In the genomic region with DNA sequence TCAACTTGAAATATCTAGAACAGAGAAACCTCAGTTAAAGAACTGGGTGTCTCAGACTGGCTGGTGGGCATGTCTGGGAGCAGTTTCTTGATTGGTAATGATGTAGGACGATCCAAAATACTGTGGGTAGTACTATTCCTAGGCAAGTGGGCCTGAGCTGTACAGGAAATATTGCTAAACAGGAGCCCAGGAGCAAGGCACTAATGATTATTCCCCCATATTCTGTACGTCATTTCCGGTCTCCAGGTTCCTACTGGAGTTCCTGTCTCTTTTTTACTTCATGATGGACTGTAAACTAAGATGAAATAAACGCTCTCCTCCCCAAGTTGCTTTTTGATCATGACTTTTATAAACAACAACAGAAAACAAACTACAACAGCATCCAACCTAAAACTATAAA, we compare ENCODE assay signal across 10 mouse cellular contexts. TPM values are rescaled to one million over a fixed set of nuclear protein-coding genes. Genes with fewer than 3 reads are reported as not detected.
DNase-seq lines count a peak whose midpoint lies in the region; ATAC-seq and TF ChIP-seq lines count a peak whose summit lies in the region.
"Had no signal": no experiment of that assay in that cellular context is flagged by ENCODE, and none has a peak within 500 bp of the region (broad histone marks: within the 10 kb centered on the region; RNA-seq: fewer than 3 reads in every experiment).

No protein-coding gene starts in this region.

- H3K4me3 ChIP-seq in kidney, adult 2 months (ENCODE audit: insufficient read depth, low read depth, low read length), result peak overlapping the region; percentile 47; the same call in 1 of the 2 replicates
- H3K4me3 ChIP-seq in embryonic facial prominence, embryonic 13.5 days, result no peak overlapping the region
- no peak overlapping the region; the same call in 1 of the 2 replicates for H3K4me3 ChIP-seq in intestine, postnatal 0 days (ENCODE audit: low read depth, low read length)
- H3K4me3 ChIP-seq in midbrain, embryonic 16.5 days (ENCODE audit: low read depth, low read length), result no peak overlapping the region

- no peaks in the 10 kb centered on the region for H3K9me3 ChIP-seq in embryonic facial prominence, embryonic 13.5 days
- no peaks in the 10 kb centered on the region for H3K9me3 ChIP-seq in intestine, postnatal 0 days (ENCODE audit: control insufficient read depth)
- H3K9me3 ChIP-seq in midbrain, embryonic 16.5 days (replicated peaks; ENCODE audit: control insufficient read depth, low read length, poor library complexity, severe bottlenecking), result no peaks in the 10 kb centered on the region

- no peak for TF ChIP-seq POLR2A in kidney, adult 2 months (IDR thresholded peaks at IDR 0.05; ENCODE audit: low read depth, low read length)

- peak overlapping the region; percentile 79 for H3K27ac ChIP-seq in kidney, adult 2 months (ENCODE audit: insufficient read depth, low read depth, low read length)
- no peak overlapping the region for H3K27ac ChIP-seq in embryonic facial prominence, embryonic 13.5 days
- no peak overlapping the region for H3K27ac ChIP-seq in intestine, postnatal 0 days (ENCODE audit: low read depth, low read length)
- no peak overlapping the region for H3K27ac ChIP-seq in midbrain, embryonic 16.5 days (ENCODE audit: low read length)

- intact Hi-C loops in left cerebral cortex, postnatal 14 days (cut with DNase I), result no loop called here

- WGBS in kidney, adult 2 months, result 74% methylated on average over 4 of the region's 4 CpGs
- WGBS in embryonic facial prominence, embryonic 13.5 days, result 79% methylated on average over 4 of the region's 4 CpGs
- WGBS in intestine, postnatal 0 days, result 81% methylated on average over 4 of the region's 4 CpGs
- 87% methylated on average over 4 of the region's 4 CpGs for WGBS in midbrain, embryonic 16.5 days

- no peak for TF ChIP-seq CTCF in kidney, adult 2 months (conservative IDR thresholded peaks at IDR 0.05; ENCODE audit: insufficient read depth, insufficient read length, low read depth, low read length)
- TF ChIP-seq CTCF in intestine, postnatal 0 days (IDR thresholded peaks at IDR 0.05; ENCODE audit: low read depth), result no peak

- no peak overlapping the region for H3K9ac ChIP-seq in embryonic facial prominence, embryonic 13.5 days
- H3K9ac ChIP-seq in intestine, postnatal 0 days (ENCODE audit: low read depth, low read length), result no peak overlapping the region
- H3K9ac ChIP-seq in midbrain, embryonic 16.5 days (ENCODE audit: low read depth, low read length), result no peak overlapping the region

- H3K4me2 ChIP-seq in embryonic facial prominence, embryonic 13.5 days, result peak overlapping the region; percentile 67
- H3K4me2 ChIP-seq in intestine, postnatal 0 days (replicated peaks; ENCODE audit: low read depth), result peak overlapping the region; percentile 72
- H3K4me2 ChIP-seq in midbrain, embryonic 16.5 days (ENCODE audit: low read length), result peak overlapping the region; percentile 69; the same call in 1 of the 2 replicates

- H3K27me3 ChIP-seq in kidney, adult 2 months (replicated peaks; ENCODE audit: control insufficient read depth, insufficient read depth, low read length), result no peaks in the 10 kb centered on the region
- no peaks in the 10 kb centered on the region for H3K27me3 ChIP-seq in embryonic facial prominence, embryonic 13.5 days
- no peaks in the 10 kb centered on the region for H3K27me3 ChIP-seq in intestine, postnatal 0 days (replicated peaks; ENCODE audit: control insufficient read depth, insufficient read depth, low read length)
- H3K27me3 ChIP-seq in midbrain, embryonic 16.5 days (ENCODE audit: control insufficient read depth, insufficient read depth, low read depth, low read length), result peaks cover 2% of the 10 kb centered on the region; the same call in 1 of the 2 replicates
- H3K27me3 ChIP-seq: Patski had no signal

- peaks cover 18% of the 10 kb centered on the region for H3K4me1 ChIP-seq in kidney, adult 2 months (ENCODE audit: control insufficient read depth, insufficient read depth, low read length)
- H3K4me1 ChIP-seq in embryonic facial prominence, embryonic 13.5 days, result peaks cover 5% of the 10 kb centered on the region
- peaks cover 13% of the 10 kb centered on the region for H3K4me1 ChIP-seq in intestine, postnatal 0 days (replicated peaks; ENCODE audit: control insufficient read depth, insufficient read depth, low read length)
- H3K4me1 ChIP-seq in midbrain, embryonic 16.5 days (ENCODE audit: control insufficient read depth, insufficient read depth, low read length), result 0 out of 2 replicates have a peak, but pooled peaks cover 3% of the 10 kb centered on the region

- ATAC-seq in embryonic facial prominence, embryonic 13.5 days (ENCODE audit: insufficient number of reproducible peaks, insufficient read depth, low FRiP score, low TSS enrichment, low read depth), result no peak
- no peak for ATAC-seq in intestine, postnatal 0 days
- no peak for ATAC-seq in midbrain, embryonic 16.5 days

- no peak for DNase-seq in kidney, adult 2 months
- no peak for DNase-seq in kidney, postnatal 25 days
- no peak for DNase-seq in left cerebral cortex, postnatal 14 days (ENCODE audit: low spot score in 2 of 2)
- DNase-seq in testis, postnatal 14 days (ENCODE audit: low spot score), result no peak
- no peak for DNase-seq in cerebellum, postnatal 25 days
- DNase-seq: cerebellum, adult 8-10 months had no signal

- H3K36me3 ChIP-seq in kidney, adult 2 months (ENCODE audit: control insufficient read depth, insufficient read depth, low read length), result no peaks in the 10 kb centered on the region
- H3K36me3 ChIP-seq in embryonic facial prominence, embryonic 13.5 days, result no peaks in the 10 kb centered on the region
- no peaks in the 10 kb centered on the region for H3K36me3 ChIP-seq in intestine, postnatal 0 days (ENCODE audit: control insufficient read depth, insufficient read depth)
- H3K36me3 ChIP-seq in midbrain, embryonic 16.5 days (ENCODE audit: control insufficient read depth, insufficient read depth, low read length), result no peaks in the 10 kb centered on the region

RNA-seq across cellular contexts. Expression of a gene that starts 5.7 kb away (rescaled TPM):
- polyA plus RNA-seq in kidney, adult 2 months (2012; rRNA removed), result 8.4 and 9.2 TPM in 2 replicates
- 2.7 and 3.7 TPM in 2 replicates for polyA plus RNA-seq in embryonic facial prominence, embryonic 13.5 days (2015; fragmentation: Nextera tagmentation; extraction: Ambion mirVana)
- 20.2 and 20.5 TPM in 2 replicates for polyA plus RNA-seq in intestine, postnatal 0 days (2015; fragmentation: Nextera tagmentation; extraction: Ambion mirVana)
- polyA plus RNA-seq in midbrain, embryonic 16.5 days (2015; fragmentation: Nextera tagmentation; extraction: Ambion mirVana), result 4.0 TPM in 2 replicates
- 10 to 100 TPM; 10.7 to 12.9 TPM for total RNA-seq in left cerebral cortex, postnatal 14 days (2021)
